Mouse (Mus musculus) thymus, adult 2 months (tissue): ENCODE results near the gene Gse1. TPM values are rescaled to one million over a fixed set of nuclear protein-coding genes. Genes with fewer than 3 reads are reported as not detected.

Source experiments
- DNase-seq: peaks from one replicate; pipeline ENCODE4 v3.0.0; 2021
- H3K27ac ChIP-seq: fragments of 200-500 bp; 2 replicates; pipeline ENCODE4 v1.5.1; 2012; ENCODE audit warnings: low read length, control low read depth; ENCODE audit not compliant: control insufficient read depth, insufficient read depth
- H3K27me3 ChIP-seq: fragments of 200-500 bp; 2 replicates; pipeline ENCODE4 v1.6.1; 2012; ENCODE audit warnings: mild to moderate bottlenecking, low read length, moderate library complexity, mixed read lengths; ENCODE audit not compliant: control insufficient read depth, insufficient read depth
- H3K36me3 ChIP-seq: fragments of 200-500 bp; 2 replicates; pipeline ENCODE4 v1.6.1; 2012; ENCODE audit warnings: mild to moderate bottlenecking, low read length, moderate library complexity; ENCODE audit not compliant: control insufficient read depth, insufficient read depth
- H3K4me1 ChIP-seq: fragments of 200-500 bp; replicated peaks from 2 replicates; pipeline ENCODE4 v1.6.1; 2012; ENCODE audit warnings: low read length; ENCODE audit not compliant: control insufficient read depth, insufficient read depth
- H3K4me3 ChIP-seq: fragments of 200-500 bp; 2 replicates; pipeline ENCODE4 v1.5.1; 2012; ENCODE audit warnings: mild to moderate bottlenecking, low read length, control low read depth, moderate library complexity; ENCODE audit not compliant: control insufficient read depth, insufficient read depth
- CTCF ChIP-seq: fragments of 200-500 bp; IDR thresholded peaks from 2 replicates; pipeline ENCODE4 v1.5.1; 2012; ENCODE audit warnings: mild to moderate bottlenecking, control low read depth, low read length, moderate library complexity, borderline replicate concordance; ENCODE audit not compliant: control insufficient read depth, poor library complexity, insufficient read depth; ENCODE audit errors: extremely low read depth
- POLR2A ChIP-seq: fragments of 200-500 bp; IDR thresholded peaks from 2 replicates; pipeline ENCODE4 v1.6.1; 2012; ENCODE audit warnings: mild to moderate bottlenecking, low read length, control low read depth, moderate library complexity; ENCODE audit not compliant: control insufficient read depth, poor library complexity, insufficient read depth; ENCODE audit errors: extremely low read depth
- WGBS: fragments of 180-500 bp; shearing (Covaris S2); methylation state at CpG from one replicate; pipeline ENCODE4 v1.1.7; 2018; 5-methylcytosine and 5-hydroxymethylcytosine counted together
- polyA plus RNA-seq: library from polyadenylated mRNA; depleted of rRNA; stranded (reverse); fragments of >200 nt; gene quantifications from 2 replicates; pipeline ENCODE4 v1.2.3, GENCODE M21; 2012

The Gse1 gene
- polyA plus RNA-seq, 1 experiment = 202 TPM

- Histone ChIP-seq H3K4me1 (peaks cover 59% of the 10 kb centered on the region), H3K36me3 (no peaks in the 10 kb centered on the region), H3K27me3 (no peaks in the 10 kb centered on the region), H3K27ac (peak overlapping the region; percentile 74), H3K4me3 (no peak overlapping the region)
- 0 out of 2 replicates have a peak, but pooled peaks have one; percentile 2 for TF ChIP-seq CTCF
- TF ChIP-seq POLR2A = no peak
- WGBS = 36% methylated on average over 11 of the region's 11 CpGs
- no peak for DNase-seq
These were observed 79.3 kb downstream of the Gse1 start for GRCm38 (mm10) chr8:120307528-120307927.

- no peak for DNase-seq
- WGBS = 92% methylated on average over 8 of the region's 8 CpGs
These were observed 79.9 kb downstream of the Gse1 start for GRCm38 (mm10) chr8:120308131-120308530.

GRCm38 (mm10) chr8:120308553-120308952, 80.3 kb downstream of the Gse1 start:
- TF ChIP-seq CTCF (no peak), POLR2A (no peak)
- no peaks in the 10 kb centered on the region for H3K36me3 ChIP-seq
- H3K4me1 ChIP-seq = peaks cover 56% of the 10 kb centered on the region
- 95% methylated on average over 9 of the region's 9 CpGs for WGBS
- no peaks in the 10 kb centered on the region for H3K27me3 ChIP-seq
- no peak for DNase-seq
- H3K4me3 ChIP-seq = no peak overlapping the region
- no peak overlapping the region for H3K27ac ChIP-seq

More at GRCm38 (mm10) chr8:120308131-120308530, 79.9 kb downstream of the Gse1 start:
- no peak overlapping the region for H3K4me3 ChIP-seq
- no peaks in the 10 kb centered on the region for H3K36me3 ChIP-seq
- H3K27me3 ChIP-seq = no peaks in the 10 kb centered on the region
- TF ChIP-seq CTCF (no peak), POLR2A (no peak)
- H3K27ac ChIP-seq = no peak overlapping the region
- H3K4me1 ChIP-seq = peaks cover 59% of the 10 kb centered on the region

GRCm38 (mm10) chr8:120309326-120309725, 81.1 kb downstream of the Gse1 start:
- TF ChIP-seq CTCF (no peak), POLR2A (no peak)
- Histone ChIP-seq H3K27ac (no peak overlapping the region), H3K4me1 (peaks cover 48% of the 10 kb centered on the region), H3K36me3 (no peaks in the 10 kb centered on the region), H3K4me3 (no peak overlapping the region), H3K27me3 (no peaks in the 10 kb centered on the region)
- no peak for DNase-seq
- 94% methylated on average over 18 of the region's 18 CpGs for WGBS

- H3K27ac ChIP-seq = no peak overlapping the region
- WGBS = 80% methylated on average over 5 of the region's 5 CpGs
- no peak for DNase-seq
- H3K27me3 ChIP-seq = no peaks in the 10 kb centered on the region
- H3K4me1 ChIP-seq = peaks cover 43% of the 10 kb centered on the region
- H3K36me3 ChIP-seq = no peaks in the 10 kb centered on the region
- H3K4me3 ChIP-seq = no peak overlapping the region
- TF ChIP-seq CTCF (no peak), POLR2A (no peak)
These were observed 81.8 kb downstream of the Gse1 start for GRCm38 (mm10) chr8:120310063-120310462.

GRCm38 (mm10) chr8:120312452-120312851, 84.2 kb downstream of the Gse1 start:
- TF ChIP-seq CTCF (no peak), POLR2A (no peak)
- DNase-seq = no peak
- no peaks in the 10 kb centered on the region for H3K36me3 ChIP-seq
- peaks cover 29% of the 10 kb centered on the region for H3K4me1 ChIP-seq
- H3K4me3 ChIP-seq = no peak overlapping the region
- H3K27me3 ChIP-seq = no peaks in the 10 kb centered on the region
- H3K27ac ChIP-seq = no peak overlapping the region
- 49% methylated on average over 4 of the region's 4 CpGs for WGBS

- TF ChIP-seq POLR2A (no peak), CTCF (no peak)
- DNase-seq = no peak
- 62% methylated on average over 3 of the region's 3 CpGs for WGBS
- no peaks in the 10 kb centered on the region for H3K36me3 ChIP-seq
- H3K27me3 ChIP-seq = no peaks in the 10 kb centered on the region
- H3K27ac ChIP-seq = no peak overlapping the region
- peaks cover 21% of the 10 kb centered on the region for H3K4me1 ChIP-seq
- no peak overlapping the region for H3K4me3 ChIP-seq
These were observed 85.4 kb downstream of the Gse1 start for GRCm38 (mm10) chr8:120313674-120314073.
